8 mouse cellular contexts compared by ENCODE assay signal in the genomic region with DNA sequence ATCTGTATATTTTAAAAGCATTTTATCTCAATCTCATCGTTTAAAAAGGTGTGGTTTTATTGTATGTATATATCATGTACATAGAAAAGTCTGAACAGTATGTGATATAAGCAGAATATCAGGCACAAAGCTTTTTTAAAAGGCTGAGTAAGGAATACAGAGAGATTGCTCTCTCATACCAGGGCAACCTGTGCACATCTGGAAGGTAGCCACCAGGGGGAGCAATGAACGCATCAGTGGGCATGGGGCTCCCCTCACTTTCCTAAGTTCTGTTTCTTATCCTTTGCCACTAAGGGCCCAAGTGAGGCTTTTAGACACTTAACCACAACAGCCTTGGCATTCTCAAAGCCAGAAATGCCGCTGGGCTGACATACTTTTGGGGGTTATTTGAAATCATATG.
DNase-seq lines count a peak whose midpoint lies in the region; ATAC-seq lines count a peak whose summit lies in the region.

No protein-coding gene starts in this region.

- WGBS in intestine, embryonic 14.5 days: 14% methylated on average over 3 of the region's 3 CpGs
- WGBS in limb, embryonic 10.5 days: 20% methylated on average over 3 of the region's 3 CpGs
- WGBS in neural tube, embryonic 11.5 days: 35% methylated on average over 3 of the region's 3 CpGs

- ATAC-seq in intestine, embryonic 14.5 days (replicated peaks; ENCODE audit: low FRiP score, low TSS enrichment, low read depth): no peak; the same call in 1 of the 2 replicates
- ATAC-seq in neural tube, embryonic 11.5 days (ENCODE audit: insufficient read depth, low FRiP score, low TSS enrichment): no peak

- no peak overlapping the region for H3K9ac ChIP-seq in intestine, embryonic 14.5 days (ENCODE audit: low read length)
- H3K9ac ChIP-seq in neural tube, embryonic 11.5 days (ENCODE audit: low read length): no peak overlapping the region

- H3K4me1 ChIP-seq in intestine, embryonic 14.5 days (replicated peaks; ENCODE audit: control insufficient read depth, insufficient read depth, low read length): no peaks in the 10 kb centered on the region
- no peaks in the 10 kb centered on the region; the same call in 1 of the 2 replicates for H3K4me1 ChIP-seq in limb, embryonic 10.5 days
- no peaks in the 10 kb centered on the region for H3K4me1 ChIP-seq in neural tube, embryonic 11.5 days (ENCODE audit: control insufficient read depth, insufficient read depth, low read length)

- peaks cover 69% of the 10 kb centered on the region for H3K36me3 ChIP-seq in intestine, embryonic 14.5 days (ENCODE audit: control insufficient read depth, insufficient read depth, low read length)
- H3K36me3 ChIP-seq in limb, embryonic 10.5 days: peaks cover 98% of the 10 kb centered on the region
- H3K36me3 ChIP-seq in neural tube, embryonic 11.5 days (ENCODE audit: control insufficient read depth, insufficient read depth, low read length): peaks cover 2% of the 10 kb centered on the region; the same call in 1 of the 2 replicates

- DNase-seq in urinary bladder, postnatal 14 days (ENCODE audit: low spot score): peak; percentile 73
- no peak for DNase-seq in urinary bladder, postnatal 10 days (ENCODE audit: low spot score)
- peak; percentile 75 to 77 for DNase-seq in cerebellum, postnatal 10 days
- DNase-seq in gastrocnemius, postnatal 10 days: peak; percentile 72
- DNase-seq in intestine, embryonic 14.5 days (ENCODE audit: low spot score): peak; percentile 79
- DNase-seq in limb, embryonic 10.5 days (ENCODE audit: low spot score): peak; percentile 85
- peak; percentile 77 for DNase-seq in neural tube, embryonic 11.5 days (ENCODE audit: low spot score)
- DNase-seq in telencephalon, adult 2 months (ENCODE audit: low read depth, low spot score): peak; percentile 22

- no peak overlapping the region for H3K4me3 ChIP-seq in intestine, embryonic 14.5 days (ENCODE audit: low read depth, low read length)
- no peak overlapping the region for H3K4me3 ChIP-seq in limb, embryonic 10.5 days
- no peak overlapping the region for H3K4me3 ChIP-seq in neural tube, embryonic 11.5 days (ENCODE audit: low read depth, low read length)

- peaks cover 2% of the 10 kb centered on the region; the same call in 1 of the 2 replicates for H3K9me3 ChIP-seq in intestine, embryonic 14.5 days (ENCODE audit: control insufficient read depth, low read length)
- no peaks in the 10 kb centered on the region; the same call in 1 of the 2 replicates for H3K9me3 ChIP-seq in limb, embryonic 10.5 days (replicated peaks)
- no peaks in the 10 kb centered on the region for H3K9me3 ChIP-seq in neural tube, embryonic 11.5 days (ENCODE audit: control insufficient read depth, low read length)

- H3K27ac ChIP-seq in intestine, embryonic 14.5 days (ENCODE audit: low read depth): no peak overlapping the region
- H3K27ac ChIP-seq in limb, embryonic 10.5 days: no peak overlapping the region
- no peak overlapping the region for H3K27ac ChIP-seq in neural tube, embryonic 11.5 days (ENCODE audit: low read depth, low read length)

- no peaks in the 10 kb centered on the region for H3K27me3 ChIP-seq in intestine, embryonic 14.5 days (replicated peaks; ENCODE audit: control insufficient read depth, insufficient read depth, low read length)
- H3K27me3 ChIP-seq in limb, embryonic 10.5 days (ENCODE audit: low read depth, poor library complexity, severe bottlenecking): no peaks in the 10 kb centered on the region
- H3K27me3 ChIP-seq in neural tube, embryonic 11.5 days (ENCODE audit: control insufficient read depth, insufficient read depth, low read length): no peaks in the 10 kb centered on the region

- H3K4me2 ChIP-seq in intestine, embryonic 14.5 days (ENCODE audit: low read length): no peak overlapping the region
- H3K4me2 ChIP-seq in neural tube, embryonic 11.5 days (ENCODE audit: low read depth): no peak overlapping the region
